Mouse (Mus musculus): ENCODE data around the gene Spock1. TPM values are rescaled to one million over a fixed set of nuclear protein-coding genes. Genes with fewer than 3 reads are reported as not detected.

Spock1 gene
- polyA plus RNA-seq, 1 experiment from 2014 or later = 1.1 TPM

GRCm38 (mm10) chr13:57878797-57879196, 29.3 kb downstream of the Spock1 start:
- WGBS = 92% methylated on average over 11 of the region's 11 CpGs
- H3K4me1 ChIP-seq (replicated peaks; ENCODE audit: control insufficient read depth, insufficient read depth, low read length) = no peaks in the 10 kb centered on the region
- H3K4me2 ChIP-seq (replicated peaks; ENCODE audit: low read depth) = no peak overlapping the region
- no peaks in the 10 kb centered on the region for H3K9me3 ChIP-seq (ENCODE audit: control insufficient read depth)
- H3K27ac ChIP-seq (ENCODE audit: low read depth, low read length) = no peak overlapping the region
- no peak overlapping the region for H3K4me3 ChIP-seq (ENCODE audit: low read depth, low read length)
- TF ChIP-seq CTCF (IDR thresholded peaks at IDR 0.05; ENCODE audit: low read depth) = no peak
- H3K36me3 ChIP-seq (ENCODE audit: control insufficient read depth, insufficient read depth) = no peaks in the 10 kb centered on the region
- no peak overlapping the region for H3K9ac ChIP-seq (ENCODE audit: low read depth, low read length)
- H3K27me3 ChIP-seq (replicated peaks; ENCODE audit: control insufficient read depth, insufficient read depth, low read length) = no peaks in the 10 kb centered on the region
- no peak for ATAC-seq

- Histone ChIP-seq H3K27me3 (replicated peaks; ENCODE audit: control insufficient read depth, insufficient read depth, low read length) (no peaks in the 10 kb centered on the region), H3K9ac (ENCODE audit: low read depth, low read length) (no peak overlapping the region), H3K4me3 (ENCODE audit: low read depth, low read length) (no peak overlapping the region), H3K4me1 (replicated peaks; ENCODE audit: control insufficient read depth, insufficient read depth, low read length) (no peaks in the 10 kb centered on the region), H3K9me3 (ENCODE audit: control insufficient read depth) (no peaks in the 10 kb centered on the region), H3K27ac (ENCODE audit: low read depth, low read length) (no peak overlapping the region), H3K4me2 (replicated peaks; ENCODE audit: low read depth) (no peak overlapping the region), H3K36me3 (ENCODE audit: control insufficient read depth, insufficient read depth) (no peaks in the 10 kb centered on the region)
- 43% methylated on average over 10 of the region's 10 CpGs for WGBS
- TF ChIP-seq CTCF (IDR thresholded peaks at IDR 0.05; ENCODE audit: low read depth) = no peak
- ATAC-seq = no peak
These were observed 30.4 kb downstream of the Spock1 start for GRCm38 (mm10) chr13:57877782-57878181.

DNA sequence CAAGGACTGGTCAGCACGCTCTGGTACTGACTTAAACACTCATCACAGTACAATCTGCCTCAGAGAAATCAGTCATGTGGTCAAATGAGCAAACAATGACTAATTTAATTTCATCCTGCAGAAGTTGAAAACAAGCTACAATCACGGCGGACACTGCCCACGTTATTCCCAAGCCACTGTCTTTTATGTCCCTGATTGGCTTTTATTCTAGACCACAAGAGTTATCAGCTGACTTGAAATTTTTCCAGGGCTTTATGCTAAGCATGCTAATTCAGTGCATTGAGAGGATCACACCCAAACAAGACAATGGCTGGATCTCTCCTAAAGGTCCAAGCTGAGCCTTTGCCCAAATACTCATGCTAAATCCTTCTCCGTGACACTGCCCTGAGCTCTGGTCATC, 31.2 kb downstream of the Spock1 start:
- no peak for TF ChIP-seq CTCF (IDR thresholded peaks at IDR 0.05; ENCODE audit: low read depth)
- no peak overlapping the region for H3K4me2 ChIP-seq (replicated peaks; ENCODE audit: low read depth)

DNA sequence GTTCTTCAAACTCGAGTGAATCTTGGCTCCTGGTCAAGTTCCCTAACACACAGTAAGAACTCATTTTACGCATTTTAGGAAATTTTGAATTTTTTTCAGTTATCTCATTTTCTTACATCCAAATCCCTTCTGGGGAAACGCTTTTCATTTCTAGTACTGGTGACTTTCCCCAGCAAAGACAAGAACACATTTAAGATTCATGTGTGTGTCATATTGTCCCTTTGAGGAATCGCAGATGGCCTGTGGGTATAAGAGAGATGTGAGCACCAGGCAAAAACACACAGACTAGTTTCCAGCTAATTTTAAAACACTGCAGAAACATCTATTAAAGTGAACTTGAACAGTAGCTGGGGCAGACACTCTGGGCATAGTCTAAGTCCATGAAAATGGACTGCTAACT, 38.1 kb downstream of the Spock1 start:
- WGBS = 84% methylated on average over 4 of the region's 4 CpGs
- ATAC-seq = no peak
- no peak overlapping the region for H3K27ac ChIP-seq (ENCODE audit: low read depth, low read length)
- no peaks in the 10 kb centered on the region for H3K4me1 ChIP-seq (replicated peaks; ENCODE audit: control insufficient read depth, insufficient read depth, low read length)
- H3K4me3 ChIP-seq (ENCODE audit: low read depth, low read length) = no peak overlapping the region
- no peaks in the 10 kb centered on the region for H3K36me3 ChIP-seq (ENCODE audit: control insufficient read depth, insufficient read depth)
- TF ChIP-seq CTCF (IDR thresholded peaks at IDR 0.05; ENCODE audit: low read depth) = no peak
- no peak overlapping the region for H3K9ac ChIP-seq (ENCODE audit: low read depth, low read length)
- H3K9me3 ChIP-seq (ENCODE audit: control insufficient read depth) = no peaks in the 10 kb centered on the region
- H3K27me3 ChIP-seq (replicated peaks; ENCODE audit: control insufficient read depth, insufficient read depth, low read length) = no peaks in the 10 kb centered on the region
- no peak overlapping the region for H3K4me2 ChIP-seq (replicated peaks; ENCODE audit: low read depth)

More for the DNA sequence above, 31.2 kb downstream of the Spock1 start:
- no peak overlapping the region for H3K4me3 ChIP-seq (ENCODE audit: low read depth, low read length)
- no peak for ATAC-seq
- no peak overlapping the region for H3K27ac ChIP-seq (ENCODE audit: low read depth, low read length)
- WGBS = 76% methylated on average over 5 of the region's 5 CpGs
- H3K9ac ChIP-seq (ENCODE audit: low read depth, low read length) = no peak overlapping the region
- H3K9me3 ChIP-seq (ENCODE audit: control insufficient read depth) = no peaks in the 10 kb centered on the region
- H3K27me3 ChIP-seq (replicated peaks; ENCODE audit: control insufficient read depth, insufficient read depth, low read length) = no peaks in the 10 kb centered on the region
- H3K4me1 ChIP-seq (replicated peaks; ENCODE audit: control insufficient read depth, insufficient read depth, low read length) = no peaks in the 10 kb centered on the region
- no peaks in the 10 kb centered on the region for H3K36me3 ChIP-seq (ENCODE audit: control insufficient read depth, insufficient read depth)

DNA sequence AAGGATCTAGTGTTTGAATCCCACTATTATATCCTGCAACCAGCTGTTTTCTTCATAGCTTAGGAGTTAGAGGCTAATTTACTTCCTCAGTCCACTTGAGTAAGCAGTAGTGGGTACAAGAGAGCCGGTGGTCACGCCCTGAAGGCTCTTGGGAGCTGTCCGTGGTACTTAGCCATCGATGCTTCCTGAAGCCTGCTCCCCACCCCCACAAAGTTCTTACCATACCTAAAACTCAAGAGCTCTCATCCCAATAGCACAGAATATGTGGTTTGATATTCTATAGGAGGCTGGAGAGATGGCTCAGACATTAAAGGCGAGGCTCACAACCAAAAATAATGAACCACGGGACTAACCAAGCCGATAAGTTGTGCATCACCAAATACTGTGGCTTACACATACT, 40.5 kb downstream of the Spock1 start:
- ATAC-seq = no peak
- TF ChIP-seq CTCF (IDR thresholded peaks at IDR 0.05; ENCODE audit: low read depth) = no peak
- Histone ChIP-seq H3K9ac (ENCODE audit: low read depth, low read length) (no peak overlapping the region), H3K4me2 (replicated peaks; ENCODE audit: low read depth) (no peak overlapping the region), H3K9me3 (ENCODE audit: control insufficient read depth) (no peaks in the 10 kb centered on the region), H3K27ac (ENCODE audit: low read depth, low read length) (no peak overlapping the region), H3K4me3 (ENCODE audit: low read depth, low read length) (no peak overlapping the region), H3K27me3 (replicated peaks; ENCODE audit: control insufficient read depth, insufficient read depth, low read length) (no peaks in the 10 kb centered on the region), H3K4me1 (replicated peaks; ENCODE audit: control insufficient read depth, insufficient read depth, low read length) (no peaks in the 10 kb centered on the region), H3K36me3 (ENCODE audit: control insufficient read depth, insufficient read depth) (no peaks in the 10 kb centered on the region)
- 51% methylated on average over 7 of the region's 7 CpGs for WGBS

- TF ChIP-seq CTCF (IDR thresholded peaks at IDR 0.05; ENCODE audit: low read depth) = no peak
- no peaks in the 10 kb centered on the region for H3K9me3 ChIP-seq (ENCODE audit: control insufficient read depth)
- no peak overlapping the region for H3K27ac ChIP-seq (ENCODE audit: low read depth, low read length)
- H3K4me2 ChIP-seq (replicated peaks; ENCODE audit: low read depth) = no peak overlapping the region
- no peaks in the 10 kb centered on the region for H3K4me1 ChIP-seq (replicated peaks; ENCODE audit: control insufficient read depth, insufficient read depth, low read length)
- no peak for ATAC-seq
- 63% methylated on average over 4 of the region's 4 CpGs for WGBS
- H3K27me3 ChIP-seq (replicated peaks; ENCODE audit: control insufficient read depth, insufficient read depth, low read length) = no peaks in the 10 kb centered on the region
- H3K4me3 ChIP-seq (ENCODE audit: low read depth, low read length) = no peak overlapping the region
- H3K9ac ChIP-seq (ENCODE audit: low read depth, low read length) = no peak overlapping the region
- no peaks in the 10 kb centered on the region for H3K36me3 ChIP-seq (ENCODE audit: control insufficient read depth, insufficient read depth)
These were observed 43.1 kb downstream of the Spock1 start for GRCm38 (mm10) chr13:57865029-57865428.

DNA sequence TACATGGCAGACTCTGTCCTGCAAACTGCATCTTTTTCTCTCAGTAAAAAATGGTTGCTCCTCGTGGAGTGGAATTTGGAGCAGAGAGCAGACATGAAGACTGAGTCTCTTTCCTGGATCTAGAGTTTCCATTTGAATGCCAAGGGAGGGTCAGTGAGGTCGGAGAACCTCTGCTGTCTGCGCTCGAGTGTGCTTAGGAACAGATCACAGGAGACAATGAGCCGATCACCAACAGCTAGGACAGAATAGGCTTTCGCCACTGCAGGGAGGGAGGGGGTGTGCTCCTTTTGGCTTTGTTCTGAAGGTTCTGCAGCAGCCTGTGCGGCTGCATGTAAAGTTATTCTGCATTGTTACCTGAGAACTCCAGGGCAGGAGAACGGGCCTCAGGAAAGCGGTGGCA, 49.6 kb downstream of the Spock1 start:
- no peaks in the 10 kb centered on the region for H3K27me3 ChIP-seq (replicated peaks; ENCODE audit: control insufficient read depth, insufficient read depth, low read length)
- H3K4me2 ChIP-seq (replicated peaks; ENCODE audit: low read depth) = no peak overlapping the region
- H3K9me3 ChIP-seq (ENCODE audit: control insufficient read depth) = no peaks in the 10 kb centered on the region
- no peak overlapping the region for H3K27ac ChIP-seq (ENCODE audit: low read depth, low read length)
- H3K36me3 ChIP-seq (ENCODE audit: control insufficient read depth, insufficient read depth) = no peaks in the 10 kb centered on the region
- H3K9ac ChIP-seq (ENCODE audit: low read depth, low read length) = no peak overlapping the region
- no peak for ATAC-seq
- H3K4me3 ChIP-seq (ENCODE audit: low read depth, low read length) = no peak overlapping the region
- H3K4me1 ChIP-seq (replicated peaks; ENCODE audit: control insufficient read depth, insufficient read depth, low read length) = no peaks in the 10 kb centered on the region
- 67% methylated on average over 9 of the region's 9 CpGs for WGBS
- TF ChIP-seq CTCF (IDR thresholded peaks at IDR 0.05; ENCODE audit: low read depth) = no peak
